Mouse (Mus musculus) midbrain, embryonic 11.5 days (tissue): Measurements from ENCODE around the gene Uck2. TPM values are rescaled to one million over a fixed set of nuclear protein-coding genes. Genes with fewer than 3 reads are reported as not detected.

Experiments
- ATAC-seq: fragments of 200-750 bp; cut with Nextera tagmentation; 2 replicates; pipeline ENCODE4 v1.8.0; 2017; ENCODE audit warnings: moderate TSS enrichment, moderate library complexity; ENCODE audit not compliant: low FRiP score
- DNase-seq: peaks from one replicate; pipeline ENCODE4 v3.0.0; 2015; ENCODE audit warnings: low spot score; ENCODE audit errors: missing footprints
- H3K27ac ChIP-seq: fragments of 300-500 bp; sonication (generic); 2 replicates; pipeline ENCODE4 v1.5.1; 2014; ENCODE audit warnings: low read depth, low read length
- H3K27me3 ChIP-seq: fragments of 300-500 bp; sonication (generic); 2 replicates; pipeline ENCODE4 v1.6.1; 2014; ENCODE audit warnings: mild to moderate bottlenecking, low read length, moderate library complexity, mixed read lengths; ENCODE audit not compliant: control insufficient read depth, insufficient read depth
- H3K36me3 ChIP-seq: fragments of 300-500 bp; sonication (generic); 2 replicates; pipeline ENCODE4 v1.6.1; 2014; ENCODE audit warnings: mild to moderate bottlenecking, low read length, moderate library complexity, mixed read lengths; ENCODE audit not compliant: control insufficient read depth, insufficient read depth
- H3K4me1 ChIP-seq: fragments of 300-500 bp; sonication (generic); 2 replicates; pipeline ENCODE4 v1.6.1; 2014; ENCODE audit warnings: low read length; ENCODE audit not compliant: control insufficient read depth, insufficient read depth
- H3K4me2 ChIP-seq: fragments of 300-500 bp; sonication (generic); 2 replicates; pipeline ENCODE4 v1.6.1; 2014; ENCODE audit warnings: mild to moderate bottlenecking, moderate library complexity
- H3K4me3 ChIP-seq: fragments of 300-500 bp; sonication (generic); 2 replicates; pipeline ENCODE4 v1.5.1; 2014; ENCODE audit warnings: low read depth, low read length
- H3K9ac ChIP-seq: fragments of 300-500 bp; sonication (generic); 2 replicates; pipeline ENCODE4 v1.6.1; 2014; ENCODE audit warnings: low read length
- H3K9me3 ChIP-seq: fragments of 300-500 bp; sonication (generic); 2 replicates; pipeline ENCODE4 v1.6.1; 2016; ENCODE audit warnings: low read length; ENCODE audit not compliant: control insufficient read depth
- WGBS: fragments of 180-500 bp; shearing (Covaris S2); extraction: QIAGEN DNeasy Blood & Tissue Kit; methylation state at CpG from one replicate; pipeline ENCODE4 v1.1.7; 2014; 5-methylcytosine and 5-hydroxymethylcytosine counted together
- polyA plus RNA-seq: library from polyadenylated mRNA; unstranded; fragments of >200 nt; fragmentation: Nextera tagmentation; extraction: Ambion mirVana; gene quantifications from 2 replicates; pipeline ENCODE4 v1.2.1, GENCODE M21; 2014

Uck2 gene
- polyA plus RNA-seq, 1 experiment from 2014 or later, result 113 TPM

GRCm38 (mm10) chr1:167287156-167287555 lies 2.0 kb upstream of the Uck2 start:
- no peaks in the 10 kb centered on the region for H3K27me3 ChIP-seq
- no peak overlapping the region for H3K4me2 ChIP-seq
- ATAC-seq (no peak), DNase-seq (no peak)
- H3K27ac ChIP-seq, result no peak overlapping the region
- H3K4me3 ChIP-seq, result no peak overlapping the region
- H3K4me1 ChIP-seq, result peaks cover 16% of the 10 kb centered on the region
- H3K9me3 ChIP-seq, result no peaks in the 10 kb centered on the region
- 94% methylated on average over 5 of the region's 5 CpGs for WGBS
- no peak overlapping the region for H3K9ac ChIP-seq
- no peaks in the 10 kb centered on the region for H3K36me3 ChIP-seq

- H3K4me1 ChIP-seq, result peaks cover 20% of the 10 kb centered on the region
- no peaks in the 10 kb centered on the region for H3K9me3 ChIP-seq
- peak overlapping the region; percentile 96 for H3K9ac ChIP-seq
- H3K36me3 ChIP-seq, result no peaks in the 10 kb centered on the region
- WGBS, result 4% methylated on average over 8 of the region's 8 CpGs
- H3K27me3 ChIP-seq, result no peaks in the 10 kb centered on the region
- H3K4me2 ChIP-seq, result peak overlapping the region; percentile 77
- peak overlapping the region; percentile 72 for H3K4me3 ChIP-seq
- ATAC-seq (no peak), DNase-seq (peak; percentile 88)
- H3K27ac ChIP-seq, result no peak overlapping the region; the same call in 1 of the 2 replicates
These were observed 236 bp upstream of the Uck2 start for GRCm38 (mm10) chr1:167285356-167285755.

- Histone ChIP-seq H3K27me3 (no peaks in the 10 kb centered on the region), H3K4me3 (peak overlapping the region; percentile 72), H3K4me2 (peak overlapping the region; percentile 77), H3K9me3 (no peaks in the 10 kb centered on the region), H3K27ac (peak overlapping the region; percentile 90), H3K36me3 (no peaks in the 10 kb centered on the region), H3K9ac (peak overlapping the region; percentile 96), H3K4me1 (peaks cover 18% of the 10 kb centered on the region)
- under 1% methylated on average over 42 of the region's 51 CpGs for WGBS
- ATAC-seq (peak; percentile 90), DNase-seq (peak; percentile 98)
These were observed 242 bp downstream of the Uck2 start for GRCm38 (mm10) chr1:167284837-167285319.

- Histone ChIP-seq H3K4me2 (peak overlapping the region; percentile 77), H3K4me1 (peaks cover 14% of the 10 kb centered on the region), H3K27ac (peak overlapping the region; percentile 90), H3K36me3 (no peaks in the 10 kb centered on the region), H3K4me3 (peak overlapping the region; percentile 72), H3K27me3 (no peaks in the 10 kb centered on the region), H3K9me3 (no peaks in the 10 kb centered on the region), H3K9ac (peak overlapping the region; percentile 96)
- ATAC-seq (peak; percentile 65), DNase-seq (no peak)
- under 1% methylated on average over 71 of the region's 73 CpGs for WGBS
These were observed 773 bp downstream of the Uck2 start for GRCm38 (mm10) chr1:167284258-167284836.

GRCm38 (mm10) chr1:167283441-167284257 lies 1.5 kb downstream of the Uck2 start:
- Histone ChIP-seq H3K27me3 (no peaks in the 10 kb centered on the region), H3K27ac (peak overlapping the region; percentile 90), H3K36me3 (no peaks in the 10 kb centered on the region), H3K9me3 (no peaks in the 10 kb centered on the region), H3K4me3 (peak overlapping the region; percentile 72), H3K9ac (peak overlapping the region; percentile 96), H3K4me2 (peak overlapping the region; percentile 77), H3K4me1 (peaks cover 14% of the 10 kb centered on the region)
- WGBS, result under 1% methylated on average over 44 of the region's 44 CpGs
- peak; percentile 36 for ATAC-seq
- peak; percentile 97 for DNase-seq

- peak overlapping the region; percentile 77 for H3K4me2 ChIP-seq
- H3K4me1 ChIP-seq, result peaks cover 14% of the 10 kb centered on the region
- DNase-seq (no peak), ATAC-seq (no peak)
- peak overlapping the region; percentile 96 for H3K9ac ChIP-seq
- H3K27ac ChIP-seq, result no peak overlapping the region
- H3K4me3 ChIP-seq, result peak overlapping the region; percentile 72
- H3K9me3 ChIP-seq, result no peaks in the 10 kb centered on the region
- no peaks in the 10 kb centered on the region for H3K36me3 ChIP-seq
- H3K27me3 ChIP-seq, result no peaks in the 10 kb centered on the region
- WGBS, result 59% methylated on average over 5 of the region's 5 CpGs
These were observed 2.4 kb downstream of the Uck2 start for GRCm38 (mm10) chr1:167282768-167283167.

- Histone ChIP-seq H3K4me3 (no peak overlapping the region), H3K9ac (peak overlapping the region; percentile 34; the same call in 1 of the 2 replicates), H3K4me2 (0 out of 2 replicates have a peak overlapping the region, but pooled peaks have one; percentile 6), H3K9me3 (no peaks in the 10 kb centered on the region), H3K36me3 (no peaks in the 10 kb centered on the region), H3K27ac (no peak overlapping the region), H3K4me1 (peaks cover 14% of the 10 kb centered on the region), H3K27me3 (no peaks in the 10 kb centered on the region)
- 73% methylated on average over 3 of the region's 3 CpGs for WGBS
- DNase-seq (no peak), ATAC-seq (no peak)
These were observed 3.0 kb downstream of the Uck2 start for GRCm38 (mm10) chr1:167282112-167282511.

GRCm38 (mm10) chr1:167280061-167280460 lies 5.1 kb downstream of the Uck2 start:
- DNase-seq (no peak), ATAC-seq (no peak)
- Histone ChIP-seq H3K4me3 (no peak overlapping the region), H3K27ac (no peak overlapping the region), H3K9me3 (no peaks in the 10 kb centered on the region), H3K9ac (no peak overlapping the region), H3K36me3 (no peaks in the 10 kb centered on the region), H3K27me3 (no peaks in the 10 kb centered on the region), H3K4me1 (peaks cover 14% of the 10 kb centered on the region), H3K4me2 (no peak overlapping the region)
- 86% methylated on average over 10 of the region's 10 CpGs for WGBS

GRCm38 (mm10) chr1:167279160-167279715 lies 5.9 kb downstream of the Uck2 start:
- H3K4me2 ChIP-seq, result no peak overlapping the region
- H3K4me1 ChIP-seq, result peaks cover 14% of the 10 kb centered on the region
- no peak overlapping the region for H3K4me3 ChIP-seq
- ATAC-seq (no peak), DNase-seq (no peak)
- no peaks in the 10 kb centered on the region for H3K36me3 ChIP-seq
- H3K27ac ChIP-seq, result no peak overlapping the region
- WGBS, result 73% methylated on average over 13 of the region's 13 CpGs
- H3K9me3 ChIP-seq, result no peaks in the 10 kb centered on the region
- H3K27me3 ChIP-seq, result no peaks in the 10 kb centered on the region
- H3K9ac ChIP-seq, result no peak overlapping the region
